Mouse (Mus musculus): ENCODE measurements at regions not wholly inside any gene's neighbourhood (a gene's known extent, or its start where the extent isn't known, plus 50 kb on each side); places are given as distances from the start of the nearest gene placed in this dataset.
"Not testable (repeated sequence)": the region's sequence is repeated elsewhere in the genome, so short reads cannot be mapped to it uniquely, and the experiment has no call there.

- Histone ChIP-seq H3K27ac (replicated peaks; ENCODE audit: insufficient read depth, low read depth, low read length) (no peak overlapping the region), H3K4me3 (ENCODE audit: insufficient read depth, low read depth, low read length) (no peak overlapping the region), H3K9ac (ENCODE audit: low read depth, low read length) (no peak overlapping the region), H3K4me1 (ENCODE audit: control insufficient read depth, insufficient read depth, low read length) (no peaks in the 10 kb centered on the region), H3K36me3 (ENCODE audit: control insufficient read depth, insufficient read depth, low read length) (no peaks in the 10 kb centered on the region), H3K79me2 (ENCODE audit: control insufficient read depth, insufficient read depth, low read length) (no peaks in the 10 kb centered on the region), H3K27me3 (ENCODE audit: control insufficient read depth, insufficient read depth, low read length) (0 out of 2 replicates have a peak, but pooled peaks cover 2% of the 10 kb centered on the region)
- TF ChIP-seq POLR2A (IDR thresholded peaks at IDR 0.05; ENCODE audit: extremely low read depth, insufficient read depth, low read length) (no peak), CTCF (IDR thresholded peaks at IDR 0.05; ENCODE audit: low read depth, low read length) (no peak)
- 24% methylated on average over 9 of the region's 9 CpGs for WGBS
- no peak for DNase-seq (ENCODE audit: extremely low read depth, low read depth, low spot score)
Measured at GRCm38 (mm10) chr2:146724924-146725555, 130.6 kb upstream of the Kiz start.

- Histone ChIP-seq H3K79me2 (ENCODE audit: control insufficient read depth, insufficient read depth, low read length) (no peaks in the 10 kb centered on the region), H3K36me3 (ENCODE audit: control insufficient read depth, insufficient read depth, low read length) (no peaks in the 10 kb centered on the region), H3K27me3 (ENCODE audit: control insufficient read depth, insufficient read depth, low read length) (no peaks in the 10 kb centered on the region), H3K4me1 (ENCODE audit: control insufficient read depth, insufficient read depth, low read length) (no peaks in the 10 kb centered on the region), H3K27ac (replicated peaks; ENCODE audit: insufficient read depth, low read depth, low read length) (no peak overlapping the region), H3K9ac (ENCODE audit: low read depth, low read length) (no peak overlapping the region), H3K4me3 (ENCODE audit: insufficient read depth, low read depth, low read length) (no peak overlapping the region)
- no peak for TF ChIP-seq CTCF (IDR thresholded peaks at IDR 0.05; ENCODE audit: low read depth, low read length)
- no peak for TF ChIP-seq POLR2A (IDR thresholded peaks at IDR 0.05; ENCODE audit: extremely low read depth, insufficient read depth, low read length)
- no peak for DNase-seq (ENCODE audit: extremely low read depth, low read depth, low spot score)
Measured at GRCm38 (mm10) chr2:146728693-146729092, 127.0 kb upstream of the Kiz start.

GRCm38 (mm10) chr2:146731081-146731480 lies 124.6 kb upstream of the Kiz start:
- H3K4me3 ChIP-seq (ENCODE audit: insufficient read depth, low read depth, low read length), result no peak overlapping the region
- no peaks in the 10 kb centered on the region for H3K27me3 ChIP-seq (ENCODE audit: control insufficient read depth, insufficient read depth, low read length)
- no peak overlapping the region for H3K9ac ChIP-seq (ENCODE audit: low read depth, low read length)
- H3K27ac ChIP-seq (replicated peaks; ENCODE audit: insufficient read depth, low read depth, low read length), result no peak overlapping the region
- no peaks in the 10 kb centered on the region for H3K4me1 ChIP-seq (ENCODE audit: control insufficient read depth, insufficient read depth, low read length)
- H3K79me2 ChIP-seq (ENCODE audit: control insufficient read depth, insufficient read depth, low read length), result no peaks in the 10 kb centered on the region
- WGBS, result 95% methylated on average over 3 of the region's 3 CpGs
- H3K36me3 ChIP-seq (ENCODE audit: control insufficient read depth, insufficient read depth, low read length), result no peaks in the 10 kb centered on the region
- no peak for DNase-seq (ENCODE audit: extremely low read depth, low read depth, low spot score)
- TF ChIP-seq POLR2A (IDR thresholded peaks at IDR 0.05; ENCODE audit: extremely low read depth, insufficient read depth, low read length), result no peak

DNA sequence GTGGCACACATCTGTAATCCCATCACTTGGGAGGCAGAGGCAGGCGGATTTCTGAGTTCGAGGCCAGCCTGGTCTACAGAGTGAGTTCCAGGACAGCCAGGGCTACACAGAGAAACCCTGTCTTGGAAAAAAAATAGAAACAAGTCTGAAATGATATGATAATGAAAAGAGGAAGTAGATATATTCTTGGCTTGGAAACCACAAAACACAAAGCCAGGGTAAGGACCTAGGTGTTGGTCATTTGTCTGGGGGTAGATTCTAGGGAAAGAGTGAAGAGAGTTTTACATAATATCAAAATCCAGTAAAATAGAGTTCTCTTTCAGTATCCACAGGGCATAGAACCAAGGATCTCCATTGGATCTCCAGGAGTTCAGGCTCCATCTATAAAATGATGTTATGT lies 122.8 kb upstream of the Kiz start:
- H3K4me1 ChIP-seq (ENCODE audit: control insufficient read depth, insufficient read depth, low read length); H3K4me3 ChIP-seq (ENCODE audit: insufficient read depth, low read depth, low read length); H3K27me3 ChIP-seq (ENCODE audit: control insufficient read depth, insufficient read depth, low read length); DNase-seq (ENCODE audit: extremely low read depth, low read depth, low spot score); H3K9ac ChIP-seq (ENCODE audit: low read depth, low read length); H3K79me2 ChIP-seq (ENCODE audit: control insufficient read depth, insufficient read depth, low read length); H3K27ac ChIP-seq (replicated peaks; ENCODE audit: insufficient read depth, low read depth, low read length); H3K36me3 ChIP-seq (ENCODE audit: control insufficient read depth, insufficient read depth, low read length): not testable (repeated sequence)
- whole genome bisulfite sequencing, result 83% methylated on average over 2 of the region's 2 CpGs

GRCm38 (mm10) chr2:146744396-146744795 lies 111.3 kb upstream of the Kiz start:
- TF ChIP-seq CTCF (IDR thresholded peaks at IDR 0.05; ENCODE audit: low read depth, low read length) (no peak), POLR2A (IDR thresholded peaks at IDR 0.05; ENCODE audit: extremely low read depth, insufficient read depth, low read length) (no peak)
- Histone ChIP-seq H3K36me3 (ENCODE audit: control insufficient read depth, insufficient read depth, low read length) (no peaks in the 10 kb centered on the region), H3K27ac (replicated peaks; ENCODE audit: insufficient read depth, low read depth, low read length) (no peak overlapping the region), H3K9ac (ENCODE audit: low read depth, low read length) (no peak overlapping the region), H3K4me1 (ENCODE audit: control insufficient read depth, insufficient read depth, low read length) (no peaks in the 10 kb centered on the region), H3K4me3 (ENCODE audit: insufficient read depth, low read depth, low read length) (no peak overlapping the region), H3K27me3 (ENCODE audit: control insufficient read depth, insufficient read depth, low read length) (peaks cover 3% of the 10 kb centered on the region; the same call in 1 of the 2 replicates), H3K79me2 (ENCODE audit: control insufficient read depth, insufficient read depth, low read length) (no peaks in the 10 kb centered on the region)
- WGBS, result 94% methylated on average over 2 of the region's 2 CpGs
- no peak for DNase-seq (ENCODE audit: extremely low read depth, low read depth, low spot score)

GRCm38 (mm10) chr2:146745012-146745682 lies 110.5 kb upstream of the Kiz start:
- H3K4me3 ChIP-seq (ENCODE audit: insufficient read depth, low read depth, low read length), result no peak overlapping the region
- TF ChIP-seq POLR2A (IDR thresholded peaks at IDR 0.05; ENCODE audit: extremely low read depth, insufficient read depth, low read length) (no peak), CTCF (IDR thresholded peaks at IDR 0.05; ENCODE audit: low read depth, low read length) (no peak)
- H3K36me3 ChIP-seq (ENCODE audit: control insufficient read depth, insufficient read depth, low read length), result no peaks in the 10 kb centered on the region
- H3K27ac ChIP-seq (replicated peaks; ENCODE audit: insufficient read depth, low read depth, low read length), result no peak overlapping the region
- peaks cover 3% of the 10 kb centered on the region; the same call in 1 of the 2 replicates for H3K27me3 ChIP-seq (ENCODE audit: control insufficient read depth, insufficient read depth, low read length)
- no peak for DNase-seq (ENCODE audit: extremely low read depth, low read depth, low spot score)
- WGBS, result 73% methylated on average over 18 of the region's 18 CpGs
- no peak overlapping the region for H3K9ac ChIP-seq (ENCODE audit: low read depth, low read length)
- H3K79me2 ChIP-seq (ENCODE audit: control insufficient read depth, insufficient read depth, low read length), result no peaks in the 10 kb centered on the region
- no peaks in the 10 kb centered on the region for H3K4me1 ChIP-seq (ENCODE audit: control insufficient read depth, insufficient read depth, low read length)
